Mouse (Mus musculus): Measurements from ENCODE around the gene Vsig8. TPM values are rescaled to one million over a fixed set of nuclear protein-coding genes. Genes with fewer than 3 reads are reported as not detected.

The Vsig8 gene
- polyA plus RNA-seq, 1 experiment from 2014 or later, result 0.75 TPM

- no peak for ATAC-seq (ENCODE audit: low FRiP score)
- DNase-seq (ENCODE audit: low spot score), result no peak
- WGBS, result 83% methylated on average over 3 of the region's 3 CpGs
Observed at GRCm38 (mm10) chr1:172566131-172566530, 10.4 kb downstream of the Vsig8 start.

GRCm38 (mm10) chr1:172567758-172568157, 12.0 kb downstream of the Vsig8 start:
- no peak overlapping the region for H3K9ac ChIP-seq
- H3K4me2 ChIP-seq (replicated peaks), result no peak overlapping the region
- no peaks in the 10 kb centered on the region for H3K9me3 ChIP-seq (ENCODE audit: control insufficient read depth, low read length)
- WGBS, result 70% methylated on average over 4 of the region's 4 CpGs
- no peaks in the 10 kb centered on the region for H3K27me3 ChIP-seq (ENCODE audit: control insufficient read depth, insufficient read depth, low read length)
- no peaks in the 10 kb centered on the region for H3K36me3 ChIP-seq (replicated peaks; ENCODE audit: control insufficient read depth, insufficient read depth)
- ATAC-seq (ENCODE audit: low FRiP score), result no peak
- peaks cover 5% of the 10 kb centered on the region for H3K4me1 ChIP-seq (replicated peaks; ENCODE audit: control insufficient read depth, insufficient read depth, low read length)
- H3K27ac ChIP-seq, result no peak overlapping the region
- H3K4me3 ChIP-seq (replicated peaks; ENCODE audit: low read length), result no peak overlapping the region
- DNase-seq (ENCODE audit: low spot score), result no peak

More at GRCm38 (mm10) chr1:172566131-172566530, 10.4 kb downstream of the Vsig8 start:
- Histone ChIP-seq H3K9me3 (ENCODE audit: control insufficient read depth, low read length) (no peaks in the 10 kb centered on the region), H3K27ac (no peak overlapping the region), H3K4me3 (replicated peaks; ENCODE audit: low read length) (no peak overlapping the region), H3K9ac (no peak overlapping the region), H3K27me3 (ENCODE audit: control insufficient read depth, insufficient read depth, low read length) (peaks cover 14% of the 10 kb centered on the region), H3K36me3 (replicated peaks; ENCODE audit: control insufficient read depth, insufficient read depth) (no peaks in the 10 kb centered on the region), H3K4me2 (replicated peaks) (no peak overlapping the region), H3K4me1 (replicated peaks; ENCODE audit: control insufficient read depth, insufficient read depth, low read length) (peaks cover 14% of the 10 kb centered on the region)

GRCm38 (mm10) chr1:172580116-172580515, 24.4 kb downstream of the Vsig8 start:
- H3K9me3 ChIP-seq (ENCODE audit: control insufficient read depth, low read length), result no peaks in the 10 kb centered on the region
- H3K4me3 ChIP-seq (replicated peaks; ENCODE audit: low read length), result no peak overlapping the region
- ATAC-seq (ENCODE audit: low FRiP score) (no peak), DNase-seq (ENCODE audit: low spot score) (no peak)
- 81% methylated on average over 6 of the region's 6 CpGs for WGBS
- H3K36me3 ChIP-seq (replicated peaks; ENCODE audit: control insufficient read depth, insufficient read depth), result no peaks in the 10 kb centered on the region
- H3K27ac ChIP-seq, result no peak overlapping the region
- H3K9ac ChIP-seq, result no peak overlapping the region
- no peaks in the 10 kb centered on the region for H3K27me3 ChIP-seq (ENCODE audit: control insufficient read depth, insufficient read depth, low read length)
- H3K4me1 ChIP-seq (replicated peaks; ENCODE audit: control insufficient read depth, insufficient read depth, low read length), result peaks cover 2% of the 10 kb centered on the region; the same call in 1 of the 2 replicates
- H3K4me2 ChIP-seq (replicated peaks), result no peak overlapping the region

- 91% methylated on average over 8 of the region's 8 CpGs for WGBS
- Histone ChIP-seq H3K27ac (no peak overlapping the region), H3K4me2 (replicated peaks) (no peak overlapping the region), H3K9me3 (ENCODE audit: control insufficient read depth, low read length) (no peaks in the 10 kb centered on the region), H3K27me3 (ENCODE audit: control insufficient read depth, insufficient read depth, low read length) (no peaks in the 10 kb centered on the region), H3K36me3 (replicated peaks; ENCODE audit: control insufficient read depth, insufficient read depth) (no peaks in the 10 kb centered on the region), H3K4me1 (replicated peaks; ENCODE audit: control insufficient read depth, insufficient read depth, low read length) (peaks cover 9% of the 10 kb centered on the region), H3K4me3 (replicated peaks; ENCODE audit: low read length) (no peak overlapping the region), H3K9ac (no peak overlapping the region)
- ATAC-seq (ENCODE audit: low FRiP score) (no peak), DNase-seq (ENCODE audit: low spot score) (no peak)
Observed at GRCm38 (mm10) chr1:172582436-172582835, 26.7 kb downstream of the Vsig8 start.

- Histone ChIP-seq H3K9ac (no peak overlapping the region), H3K27me3 (ENCODE audit: control insufficient read depth, insufficient read depth, low read length) (no peaks in the 10 kb centered on the region), H3K4me1 (replicated peaks; ENCODE audit: control insufficient read depth, insufficient read depth, low read length) (peaks cover 9% of the 10 kb centered on the region), H3K4me2 (replicated peaks) (no peak overlapping the region), H3K9me3 (ENCODE audit: control insufficient read depth, low read length) (no peaks in the 10 kb centered on the region), H3K27ac (no peak overlapping the region), H3K4me3 (replicated peaks; ENCODE audit: low read length) (no peak overlapping the region), H3K36me3 (replicated peaks; ENCODE audit: control insufficient read depth, insufficient read depth) (no peaks in the 10 kb centered on the region)
- 85% methylated on average over 6 of the region's 6 CpGs for WGBS
- ATAC-seq (ENCODE audit: low FRiP score) (no peak), DNase-seq (ENCODE audit: low spot score) (no peak)
Observed at GRCm38 (mm10) chr1:172584271-172584670, 28.5 kb downstream of the Vsig8 start.

GRCm38 (mm10) chr1:172585026-172585425, 29.3 kb downstream of the Vsig8 start:
- no peak overlapping the region for H3K27ac ChIP-seq
- H3K9ac ChIP-seq, result no peak overlapping the region
- DNase-seq (ENCODE audit: low spot score), result no peak
- no peaks in the 10 kb centered on the region for H3K36me3 ChIP-seq (replicated peaks; ENCODE audit: control insufficient read depth, insufficient read depth)
- H3K9me3 ChIP-seq (ENCODE audit: control insufficient read depth, low read length), result no peaks in the 10 kb centered on the region
- no peak for ATAC-seq (ENCODE audit: low FRiP score)
- peaks cover 9% of the 10 kb centered on the region for H3K4me1 ChIP-seq (replicated peaks; ENCODE audit: control insufficient read depth, insufficient read depth, low read length)
- no peak overlapping the region for H3K4me3 ChIP-seq (replicated peaks; ENCODE audit: low read length)
- no peaks in the 10 kb centered on the region for H3K27me3 ChIP-seq (ENCODE audit: control insufficient read depth, insufficient read depth, low read length)
- H3K4me2 ChIP-seq (replicated peaks), result no peak overlapping the region; the same call in 1 of the 2 replicates
- 51% methylated on average over 4 of the region's 4 CpGs for WGBS

GRCm38 (mm10) chr1:172585612-172586567, 30.2 kb downstream of the Vsig8 start:
- ATAC-seq (ENCODE audit: low FRiP score) (peak; percentile 64), DNase-seq (ENCODE audit: low spot score) (peak; percentile 56)
- Histone ChIP-seq H3K4me2 (replicated peaks) (peak overlapping the region; percentile 34), H3K36me3 (replicated peaks; ENCODE audit: control insufficient read depth, insufficient read depth) (no peaks in the 10 kb centered on the region), H3K27me3 (ENCODE audit: control insufficient read depth, insufficient read depth, low read length) (no peaks in the 10 kb centered on the region), H3K27ac (peak overlapping the region; percentile 70), H3K9ac (peak overlapping the region; percentile 11; the same call in 1 of the 2 replicates), H3K9me3 (ENCODE audit: control insufficient read depth, low read length) (no peaks in the 10 kb centered on the region), H3K4me3 (replicated peaks; ENCODE audit: low read length) (no peak overlapping the region), H3K4me1 (replicated peaks; ENCODE audit: control insufficient read depth, insufficient read depth, low read length) (peaks cover 9% of the 10 kb centered on the region)
- WGBS, result 18% methylated on average over 26 of the region's 26 CpGs

- 86% methylated on average over 7 of the region's 7 CpGs for WGBS
- Histone ChIP-seq H3K4me3 (replicated peaks; ENCODE audit: low read length) (no peak within 1 kb of the TSS), H3K27me3 (ENCODE audit: control insufficient read depth, insufficient read depth, low read length) (no peaks in the 10 kb centered on the region), H3K4me1 (replicated peaks; ENCODE audit: control insufficient read depth, insufficient read depth, low read length) (peaks cover 5% of the 10 kb centered on the region), H3K36me3 (replicated peaks; ENCODE audit: control insufficient read depth, insufficient read depth) (no peaks in the 10 kb centered on the region), H3K27ac (no peak within 1 kb of the TSS), H3K9ac (no peak within 1 kb of the TSS), H3K4me2 (replicated peaks) (no peak within 1 kb of the TSS), H3K9me3 (ENCODE audit: control insufficient read depth, low read length) (no peaks in the 10 kb centered on the region)
- DNase-seq (ENCODE audit: low spot score) (no peak), ATAC-seq (ENCODE audit: low FRiP score) (no peak)
Observed at GRCm38 (mm10) chr1:172590385-172590784, 34.6 kb downstream of the Vsig8 start, which contains the start of gene Slamf8. Slamf8 (minus strand) TSS chr1:172590568.

- WGBS, result 81% methylated on average over 3 of the region's 3 CpGs
- H3K27ac ChIP-seq, result no peak overlapping the region
- ATAC-seq (ENCODE audit: low FRiP score) (no peak), DNase-seq (ENCODE audit: low spot score) (no peak)
- no peak overlapping the region for H3K4me2 ChIP-seq (replicated peaks)
- H3K4me3 ChIP-seq (replicated peaks; ENCODE audit: low read length), result no peak overlapping the region
- no peaks in the 10 kb centered on the region for H3K27me3 ChIP-seq (ENCODE audit: control insufficient read depth, insufficient read depth, low read length)
- no peak overlapping the region for H3K9ac ChIP-seq
- no peaks in the 10 kb centered on the region for H3K36me3 ChIP-seq (replicated peaks; ENCODE audit: control insufficient read depth, insufficient read depth)
- no peaks in the 10 kb centered on the region for H3K4me1 ChIP-seq (replicated peaks; ENCODE audit: control insufficient read depth, insufficient read depth, low read length)
- no peaks in the 10 kb centered on the region for H3K9me3 ChIP-seq (ENCODE audit: control insufficient read depth, low read length)
Observed at GRCm38 (mm10) chr1:172593321-172593720, 37.6 kb downstream of the Vsig8 start.
